Mouse (Mus musculus): Measurements from ENCODE around the gene Bcl3. TPM values are rescaled to one million over a fixed set of nuclear protein-coding genes. Genes with fewer than 3 reads are reported as not detected.

Bcl3 gene
- total and polyA plus RNA-seq, 3 experiments: 3.2 to 25.2 (median 15.8) TPM

GRCm38 (mm10) chr7:19820347-19821048 is 2.1 kb downstream of the Bcl3 start:
- DNase-seq (ENCODE audit: extremely low read depth): peak; percentile 54
- Histone ChIP-seq H3K4me2 (ENCODE audit: insufficient read depth, low read depth, poor library complexity, severe bottlenecking) (peak overlapping the region; percentile 77), H3K36me3 (replicated peaks in 1 of 2; ENCODE audit: control insufficient read depth in 1 of 2, insufficient read depth in 1 of 2, low read length in 1 of 2) (peaks cover 16 to 31% of the 10 kb centered on the region in 2 experiments), H3K79me2 (replicated peaks; ENCODE audit: control insufficient read depth, extremely low read depth, insufficient read depth, poor library complexity, severe bottlenecking) (peaks cover 34% of the 10 kb centered on the region), H3K4me3 (replicated peaks in 1 of 3; ENCODE audit: low read depth in 2 of 3, low read length in 2 of 3, poor library complexity in 1 of 3) (peak overlapping the region in 2 of 3 experiments; percentile 16 to 21), H3K4me1 (ENCODE audit: control insufficient read depth in 1 of 2, insufficient read depth in 2 of 2) (peaks cover 32 to 58% of the 10 kb centered on the region in 2 experiments), H3K9ac (ENCODE audit: insufficient read depth, low read depth) (no peak overlapping the region), H3K9me3 (replicated peaks; ENCODE audit: low read length) (peaks cover 5% of the 10 kb centered on the region), H3K27ac (ENCODE audit: insufficient read depth, low read depth) (no peak overlapping the region), H3K27me3 (replicated peaks) (no peaks in the 10 kb centered on the region)
- in situ Hi-C loops (cut with MboI; ENCODE audit: low pct_ligation_motif_present, low pct_unique_long_range_greater_than_20kb, low sequenced_read_pairs): no loop called here
- dilution Hi-C loops (cut with MboI; ENCODE audit: extremely low pct_ligation_motif_present, extremely low pct_unique_long_range_greater_than_20kb, low sequenced_read_pairs): no loop called here
- TF ChIP-seq POLR2A (IDR thresholded peaks at IDR 0.05; ENCODE audit: low read depth, low read length): no peak
- no peak for TF ChIP-seq RCOR1 (conservative IDR thresholded peaks at IDR 0.05; ENCODE audit: low read depth, low read length)
- TF ChIP-seq MAX (IDR thresholded peaks at IDR 0.05; ENCODE audit: low read length): no peak
- peak; percentile 5 for TF ChIP-seq RAD21 (IDR thresholded peaks at IDR 0.05; ENCODE audit: low read depth, low read length)
- TF ChIP-seq CTCF (conservative IDR thresholded peaks at IDR 0.05 in 1 of 2, IDR thresholded peaks at IDR 0.05 in 1 of 2; ENCODE audit: low read depth in 2 of 2, low read length in 2 of 2): peak; percentile 10 to 53; a peak in 2 of 4 replicates

DNA sequence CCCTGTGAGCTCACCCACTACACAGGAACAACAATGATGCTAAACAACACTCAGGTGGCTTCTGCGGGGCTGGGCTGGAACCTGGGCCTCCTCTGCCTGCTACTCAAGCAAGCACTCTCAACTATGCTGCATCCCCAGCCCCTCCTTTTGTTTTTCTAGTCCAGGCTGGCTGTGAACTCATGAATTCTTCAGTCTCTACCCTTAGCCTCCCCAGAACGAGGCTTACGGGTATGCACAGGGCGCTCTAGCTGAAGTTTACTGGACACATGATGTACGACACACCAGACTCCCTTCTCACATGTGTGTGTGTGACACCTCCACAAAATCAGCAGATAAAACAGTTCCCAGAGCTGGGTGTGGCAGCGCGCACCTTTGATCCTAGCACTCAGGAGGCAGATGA is 3.7 kb downstream of the Bcl3 start:
- peaks cover 24 to 47% of the 10 kb centered on the region in 2 experiments for H3K36me3 ChIP-seq (replicated peaks in 1 of 2; ENCODE audit: control insufficient read depth in 1 of 2, insufficient read depth in 1 of 2, low read length in 1 of 2)

GRCm38 (mm10) chr7:19818440-19818839 is 4.1 kb downstream of the Bcl3 start:
- TF ChIP-seq TCF12 (IDR thresholded peaks at IDR 0.05; ENCODE audit: low read depth, low read length): peak; percentile 26; the same call in 1 of the 2 replicates
- no peak for TF ChIP-seq MXI1 (IDR thresholded peaks at IDR 0.05; ENCODE audit: low read depth, low read length)
- TF ChIP-seq ZMIZ1 (IDR thresholded peaks at IDR 0.05; ENCODE audit: low read depth, low read length): no peak
- no peak for TF ChIP-seq ETS1 (conservative IDR thresholded peaks at IDR 0.05; ENCODE audit: low read depth, low read length)
- 0 out of 2 replicates have a peak, but pooled peaks have one; percentile 3 for TF ChIP-seq POLR2A (IDR thresholded peaks at IDR 0.05; ENCODE audit: low read depth, low read length)
- TF ChIP-seq CHD1 (IDR thresholded peaks at IDR 0.05; ENCODE audit: low read depth, low read length): no peak
- TF ChIP-seq TBP (conservative IDR thresholded peaks at IDR 0.05; ENCODE audit: low read depth, low read length): no peak
- no peak for TF ChIP-seq USF2 (conservative IDR thresholded peaks at IDR 0.05; ENCODE audit: low read depth, low read length)
- H3K79me2 ChIP-seq (replicated peaks; ENCODE audit: control insufficient read depth, extremely low read depth, insufficient read depth, poor library complexity, severe bottlenecking): peaks cover 41% of the 10 kb centered on the region
- H3K27ac ChIP-seq (ENCODE audit: insufficient read depth, low read depth): peak overlapping the region; percentile 95
- peaks cover 39 to 63% of the 10 kb centered on the region in 2 experiments for H3K4me1 ChIP-seq (ENCODE audit: control insufficient read depth in 1 of 2, insufficient read depth in 2 of 2)
- no peak overlapping the region for H3K9ac ChIP-seq (ENCODE audit: insufficient read depth, low read depth)
- in situ Hi-C loops (cut with MboI; ENCODE audit: low pct_ligation_motif_present, low pct_unique_long_range_greater_than_20kb, low sequenced_read_pairs) (no loop called here), dilution Hi-C loops (cut with MboI; ENCODE audit: extremely low pct_ligation_motif_present, extremely low pct_unique_long_range_greater_than_20kb, low sequenced_read_pairs) (no loop called here)
- peaks cover 28 to 51% of the 10 kb centered on the region in 2 experiments for H3K36me3 ChIP-seq (replicated peaks in 1 of 2; ENCODE audit: control insufficient read depth in 1 of 2, insufficient read depth in 1 of 2, low read length in 1 of 2)
- peak overlapping the region; percentile 48; the same call in 1 of the 2 replicates for H3K4me2 ChIP-seq (ENCODE audit: insufficient read depth, low read depth, poor library complexity, severe bottlenecking)
- no peak for DNase-seq (ENCODE audit: extremely low read depth)
- no peaks in the 10 kb centered on the region for H3K27me3 ChIP-seq (replicated peaks)
- peak overlapping the region in 1 of 3 experiments; percentile 38 for H3K4me3 ChIP-seq (replicated peaks in 1 of 3; ENCODE audit: low read depth in 2 of 3, low read length in 2 of 3, poor library complexity in 1 of 3)
- peaks cover 5% of the 10 kb centered on the region for H3K9me3 ChIP-seq (replicated peaks; ENCODE audit: low read length)

More for the DNA sequence above, 3.7 kb downstream of the Bcl3 start:
- in situ Hi-C loops (cut with MboI; ENCODE audit: low pct_ligation_motif_present, low pct_unique_long_range_greater_than_20kb, low sequenced_read_pairs): no loop called here
- dilution Hi-C loops (cut with MboI; ENCODE audit: extremely low pct_ligation_motif_present, extremely low pct_unique_long_range_greater_than_20kb, low sequenced_read_pairs): no loop called here
- Histone ChIP-seq H3K27me3 (replicated peaks) (no peaks in the 10 kb centered on the region), H3K27ac (ENCODE audit: insufficient read depth, low read depth) (peak overlapping the region; percentile 95), H3K9ac (ENCODE audit: insufficient read depth, low read depth) (no peak overlapping the region), H3K4me2 (ENCODE audit: insufficient read depth, low read depth, poor library complexity, severe bottlenecking) (peak overlapping the region; percentile 48; the same call in 1 of the 2 replicates), H3K9me3 (replicated peaks; ENCODE audit: low read length) (peaks cover 5% of the 10 kb centered on the region), H3K4me3 (replicated peaks in 1 of 3; ENCODE audit: low read depth in 2 of 3, low read length in 2 of 3, poor library complexity in 1 of 3) (peak overlapping the region in 1 of 3 experiments; percentile 38), H3K4me1 (ENCODE audit: control insufficient read depth in 1 of 2, insufficient read depth in 2 of 2) (peaks cover 39 to 63% of the 10 kb centered on the region in 2 experiments), H3K79me2 (replicated peaks; ENCODE audit: control insufficient read depth, extremely low read depth, insufficient read depth, poor library complexity, severe bottlenecking) (peaks cover 41% of the 10 kb centered on the region)
- DNase-seq (ENCODE audit: extremely low read depth): no peak
- TF ChIP-seq CHD1 (IDR thresholded peaks at IDR 0.05; ENCODE audit: low read depth, low read length) (no peak), NELFE (IDR thresholded peaks at IDR 0.05; ENCODE audit: low read depth, low read length) (no peak), GABPA (IDR thresholded peaks at IDR 0.05; ENCODE audit: insufficient replicate concordance, low read depth, low read length) (no peak), MAFK (IDR thresholded peaks at IDR 0.05; ENCODE audit: insufficient replicate concordance, low read length) (no peak), CTCF (conservative IDR thresholded peaks at IDR 0.05 in 1 of 2, IDR thresholded peaks at IDR 0.05 in 1 of 2; ENCODE audit: low read depth in 2 of 2, low read length in 2 of 2) (no peak), ZKSCAN1 (IDR thresholded peaks at IDR 0.05; ENCODE audit: borderline replicate concordance, low read depth, low read length) (no peak), IRF4 (IDR thresholded peaks at IDR 0.05; ENCODE audit: low read depth, low read length) (no peak), SMC3 (IDR thresholded peaks at IDR 0.05; ENCODE audit: low read depth, low read length) (no peak), TCF12 (IDR thresholded peaks at IDR 0.05; ENCODE audit: low read depth, low read length) (no peak), CHD2 (IDR thresholded peaks at IDR 0.05; ENCODE audit: low read length) (no peak), ZNF384 (IDR thresholded peaks at IDR 0.05; ENCODE audit: low read depth, low read length) (no peak), SIN3A (IDR thresholded peaks at IDR 0.05; ENCODE audit: low read length) (no peak)

Data from CH12.LX (cell line).